Mouse (Mus musculus): ENCODE data around the gene Shq1.

GRCm38 (mm10) chr6:100603702-100604101 is 67.3 kb downstream of the Shq1 start:
- TF ChIP-seq CTCF (IDR thresholded peaks at IDR 0.05; ENCODE audit: borderline replicate concordance, extremely low read depth, insufficient read depth, insufficient read length): no peak
- TF ChIP-seq POLR2A (IDR thresholded peaks at IDR 0.05; ENCODE audit: borderline replicate concordance, extremely low read depth, insufficient read depth, insufficient read length, poor library complexity, severe bottlenecking): no peak
